Mouse (Mus musculus) G1E (cell line): ENCODE measurements around the gene Hist1h2bc.

ENCODE experiments used
- CTCF ChIP-seq: IDR thresholded peaks from 2 replicates; pipeline ENCODE4 v1.5.1; 2012; ENCODE audit warnings: low read depth, low read length, inconsistent platforms, mixed read lengths
- GATA1 ChIP-seq: IDR thresholded peaks from 2 replicates; pipeline ENCODE4 v1.6.1; 2012; ENCODE audit warnings: borderline replicate concordance, low read length, inconsistent platforms, mixed read lengths
- GATA2 ChIP-seq: IDR thresholded peaks from 2 replicates; pipeline ENCODE4 v1.6.1; 2012; ENCODE audit warnings: low read depth, low read length, inconsistent platforms, borderline replicate concordance
- TAL1 ChIP-seq: conservative IDR thresholded peaks from 2 replicates; pipeline ENCODE4 v1.6.1; 2012; ENCODE audit warnings: low read depth, low read length, inconsistent platforms, mixed read lengths

- TF ChIP-seq CTCF (no peak), TAL1 (no peak), GATA2 (no peak), GATA1 (no peak)
Measured at GRCm38 (mm10) chr13:23688956-23689355, 5.0 kb downstream of the Hist1h2bc start.
